Mouse (Mus musculus) embryonic fibroblast, embryonic 13.5 days (primary cell): Measurements from ENCODE around the gene Wnt1. TPM values are rescaled to one million over a fixed set of nuclear protein-coding genes. Genes with fewer than 3 reads are reported as not detected.

ENCODE experiments used
- H3K27ac ChIP-seq: 2 replicates; pipeline ENCODE4 v1.5.1; 2012; ENCODE audit warnings: low read length, control low read depth, inconsistent platforms; ENCODE audit not compliant: insufficient read depth
- H3K4me1 ChIP-seq: 2 replicates; pipeline ENCODE4 v1.6.1; 2011; ENCODE audit warnings: low read length; ENCODE audit not compliant: control insufficient read depth, insufficient read depth
- H3K4me3 ChIP-seq: 2 replicates; pipeline ENCODE4 v1.5.1; 2011; ENCODE audit warnings: mild to moderate bottlenecking, control low read depth, low read length; ENCODE audit not compliant: insufficient read depth
- CTCF ChIP-seq: IDR thresholded peaks from 2 replicates; pipeline ENCODE4 v1.5.1; 2011; ENCODE audit warnings: mild to moderate bottlenecking, control low read depth, low read length, moderate library complexity, borderline replicate concordance; ENCODE audit not compliant: insufficient read depth
- POLR2A ChIP-seq: IDR thresholded peaks from 2 replicates; pipeline ENCODE4 v1.6.1; 2011; ENCODE audit warnings: low read depth, mild to moderate bottlenecking, control low read depth, low read length, moderate library complexity
- polyA plus RNA-seq: library from polyadenylated mRNA; stranded (reverse); fragments of >200 nt; gene quantifications from 2 replicates; pipeline ENCODE4 v1.2.4, GENCODE M21; 2011; ENCODE audit warnings: low read depth; ENCODE audit not compliant: missing spikeins, insufficient read length

Wnt1 gene
- polyA plus RNA-seq, 1 experiment, result not detected

- H3K4me3 ChIP-seq, result no peak overlapping the region
- H3K4me1 ChIP-seq, result no peaks in the 10 kb centered on the region
- H3K27ac ChIP-seq, result no peak overlapping the region
- TF ChIP-seq CTCF, result no peak
- no peak for TF ChIP-seq POLR2A
Observed at GRCm38 (mm10) chr15:98833281-98833680, 43.6 kb downstream of the Wnt1 start.

- no peak for TF ChIP-seq CTCF
- no peak for TF ChIP-seq POLR2A
- H3K4me1 ChIP-seq, result no peaks in the 10 kb centered on the region
- no peak overlapping the region for H3K27ac ChIP-seq
- no peak overlapping the region for H3K4me3 ChIP-seq
Observed at GRCm38 (mm10) chr15:98834059-98834458, 44.4 kb downstream of the Wnt1 start.

GRCm38 (mm10) chr15:98835291-98835690 lies 45.6 kb downstream of the Wnt1 start:
- H3K4me3 ChIP-seq, result no peak overlapping the region
- H3K27ac ChIP-seq, result no peak overlapping the region
- TF ChIP-seq CTCF, result no peak
- TF ChIP-seq POLR2A, result no peak
- H3K4me1 ChIP-seq, result no peaks in the 10 kb centered on the region

GRCm38 (mm10) chr15:98837006-98837742 lies 47.5 kb downstream of the Wnt1 start:
- H3K27ac ChIP-seq, result no peak overlapping the region
- no peak overlapping the region for H3K4me3 ChIP-seq
- TF ChIP-seq CTCF, result no peak
- no peak for TF ChIP-seq POLR2A
- H3K4me1 ChIP-seq, result no peaks in the 10 kb centered on the region

GRCm38 (mm10) chr15:98837743-98838103 lies 48.1 kb downstream of the Wnt1 start:
- no peak overlapping the region for H3K27ac ChIP-seq
- H3K4me1 ChIP-seq, result no peaks in the 10 kb centered on the region
- TF ChIP-seq POLR2A, result no peak
- no peak overlapping the region for H3K4me3 ChIP-seq

- no peak for TF ChIP-seq CTCF
- TF ChIP-seq POLR2A, result no peak
- no peaks in the 10 kb centered on the region for H3K4me1 ChIP-seq
- H3K27ac ChIP-seq, result no peak overlapping the region
- no peak overlapping the region for H3K4me3 ChIP-seq
Observed at GRCm38 (mm10) chr15:98839161-98839560, 49.5 kb downstream of the Wnt1 start.

GRCm38 (mm10) chr15:98839671-98840585 lies 50.3 kb downstream of the Wnt1 start:
- TF ChIP-seq POLR2A, result no peak
- TF ChIP-seq CTCF, result no peak
- Histone ChIP-seq H3K27ac (no peak overlapping the region), H3K4me1 (no peaks in the 10 kb centered on the region), H3K4me3 (no peak overlapping the region)

Other genes starting within 250 kb of the Wnt1 start
- 36.3 and 40.6 TPM in 2 replicates for gene Ccnt1, start 218.9 kb upstream of the Wnt1 start, polyA plus RNA-seq
- gene 4930415O20Rik, start 218.9 kb upstream of the Wnt1 start, polyA plus RNA-seq, result not detected in 2 replicates
- 49.8 and 56.5 TPM in 2 replicates for gene Adcy6, start 179.8 kb upstream of the Wnt1 start, polyA plus RNA-seq
- 40.5 and 44.2 TPM in 2 replicates for gene Cacnb3, start 159.0 kb upstream of the Wnt1 start, polyA plus RNA-seq
- 58.8 and 62.4 TPM in 2 replicates for gene Ddx23, start 127.0 kb upstream of the Wnt1 start, polyA plus RNA-seq
- 9.6 and 14.3 TPM in 2 replicates for gene Rnd1, start 112.4 kb upstream of the Wnt1 start, polyA plus RNA-seq
- 2.7 and 3.2 TPM in 2 replicates for gene Ccdc65, start 81.7 kb upstream of the Wnt1 start, polyA plus RNA-seq
- gene Fkbp11, start 61.7 kb upstream of the Wnt1 start, polyA plus RNA-seq, result 48.6 and 57.3 TPM in 2 replicates
- 91.3 and 112 TPM in 2 replicates for gene Arf3, start 26.6 kb upstream of the Wnt1 start, polyA plus RNA-seq
- 1.9 and 5.8 TPM in 2 replicates for gene Wnt10b, start 11.7 kb upstream of the Wnt1 start, polyA plus RNA-seq
- gene Ddn, start 19.6 kb downstream of the Wnt1 start, polyA plus RNA-seq, result not detected in 2 replicates
- 94.2 and 101 TPM in 2 replicates for gene Prkag1, start 41.7 kb downstream of the Wnt1 start, polyA plus RNA-seq
- 28.0 and 31.5 TPM in 2 replicates for gene Kmt2d, start 81.3 kb downstream of the Wnt1 start, polyA plus RNA-seq
- 6.0 and 7.8 TPM in 2 replicates for gene Rhebl1, start 104.7 kb downstream of the Wnt1 start, polyA plus RNA-seq
- 0.14 and 0.27 TPM in 2 replicates for gene Dhh, start 108.7 kb downstream of the Wnt1 start, polyA plus RNA-seq
- gene Lmbr1l, start 128.4 kb downstream of the Wnt1 start, polyA plus RNA-seq, result 11.3 and 14.7 TPM in 2 replicates
- 3,138 and 3,689 TPM in 2 replicates for gene Tuba1b, start 144.7 kb downstream of the Wnt1 start, polyA plus RNA-seq
- gene Gm49450, start 163.7 kb downstream of the Wnt1 start, polyA plus RNA-seq, result 333 and 559 TPM in 2 replicates
- gene Tuba1a, start 163.8 kb downstream of the Wnt1 start, polyA plus RNA-seq, result 1,082 and 1,134 TPM in 2 replicates
- 171 and 395 TPM in 2 replicates for gene Tuba1c, start 240.0 kb downstream of the Wnt1 start, polyA plus RNA-seq